Mouse (Mus musculus) spleen, adult 2 months (tissue): ENCODE measurements around the gene Zfp37.

ENCODE experiments used
- CTCF ChIP-seq: fragments of 200-500 bp; IDR thresholded peaks from 2 replicates; pipeline ENCODE4 v1.5.1; 2011; ENCODE audit warnings: mild to moderate bottlenecking, inconsistent platforms; ENCODE audit not compliant: insufficient read depth, insufficient read length, insufficient replicate concordance; ENCODE audit errors: extremely low read depth
- POLR2A ChIP-seq: fragments of 200-500 bp; IDR thresholded peaks from 2 replicates; pipeline ENCODE4 v1.6.1; 2011; ENCODE audit warnings: low read depth, low read length, inconsistent platforms

GRCm38 (mm10) chr4:62213490-62213889, 17.4 kb downstream of the Zfp37 start:
- TF ChIP-seq POLR2A (no peak), CTCF (no peak)
